Mouse (Mus musculus) limb, embryonic 13.5 days (tissue): Measurements from ENCODE around the gene Pole. TPM values are rescaled to one million over a fixed set of nuclear protein-coding genes. Genes with fewer than 3 reads are reported as not detected.

Experiments
- ATAC-seq: fragments of 200-750 bp; cut with Nextera tagmentation; 2 replicates; pipeline ENCODE4 v1.8.0; 2017; ENCODE audit warnings: low read depth, moderate number of reproducible peaks, moderate TSS enrichment; ENCODE audit not compliant: low FRiP score
- H3K27ac ChIP-seq: fragments of 300-500 bp; sonication (generic); 2 replicates; pipeline ENCODE4 v1.5.1; 2015; ENCODE audit warnings: inconsistent platforms, mild to moderate bottlenecking, moderate library complexity
- H3K27me3 ChIP-seq: fragments of 300-500 bp; sonication (generic); 2 replicates; pipeline ENCODE4 v1.6.1; 2015; ENCODE audit warnings: mild to moderate bottlenecking, inconsistent platforms
- H3K36me3 ChIP-seq: fragments of 300-500 bp; sonication (generic); 2 replicates; pipeline ENCODE4 v1.6.1; 2015; ENCODE audit warnings: inconsistent platforms, mild to moderate bottlenecking, moderate library complexity
- H3K4me1 ChIP-seq: fragments of 300-500 bp; sonication (generic); 2 replicates; pipeline ENCODE4 v1.6.1; 2015; ENCODE audit warnings: inconsistent platforms
- H3K4me2 ChIP-seq: fragments of 300-500 bp; sonication (generic); replicated peaks from 2 replicates; pipeline ENCODE4 v1.6.1; 2015; ENCODE audit warnings: inconsistent platforms, mild to moderate bottlenecking, moderate library complexity
- H3K4me3 ChIP-seq: fragments of 300-500 bp; sonication (generic); 2 replicates; pipeline ENCODE4 v1.5.1; 2015; ENCODE audit warnings: moderate library complexity, mild to moderate bottlenecking, inconsistent platforms
- H3K9ac ChIP-seq: fragments of 300-500 bp; sonication (generic); 2 replicates; pipeline ENCODE4 v1.6.1; 2015; ENCODE audit warnings: mild to moderate bottlenecking, inconsistent platforms
- H3K9me3 ChIP-seq: fragments of 300-500 bp; sonication (generic); 2 replicates; pipeline ENCODE4 v1.6.1; 2016; ENCODE audit warnings: inconsistent platforms
- WGBS: fragments of 180-500 bp; shearing (Covaris S2); methylation state at CpG from one replicate; pipeline ENCODE4 v1.1.7; 2015; 5-methylcytosine and 5-hydroxymethylcytosine counted together
- polyA plus RNA-seq: library from polyadenylated mRNA; unstranded; fragments of >200 nt; fragmentation: Nextera tagmentation; extraction: Ambion mirVana; gene quantifications from 2 replicates; pipeline ENCODE4 v1.2.1, GENCODE M21; 2015

The Pole gene
- polyA plus RNA-seq, result 31.5 and 32.8 TPM in 2 replicates

GRCm38 (mm10) chr5:110285770-110286445, at the start of gene Pole, which contains the start of gene Pxmp2:
Gene Pole, plus strand, starts transcription at chr5:110286306.
Gene Pxmp2, minus strand, starts transcription at chr5:110286186.
- Histone ChIP-seq H3K4me3 (peak within 1 kb of the TSS; percentile 83), H3K9me3 (no peaks in the 10 kb centered on the region), H3K9ac (peak within 1 kb of the TSS; percentile 86), H3K4me2 (peak within 1 kb of the TSS; percentile 93), H3K4me1 (peaks cover 18% of the 10 kb centered on the region), H3K36me3 (peaks cover 19% of the 10 kb centered on the region), H3K27me3 (peaks cover 24% of the 10 kb centered on the region), H3K27ac (no peak within 1 kb of the TSS; the same call in 1 of the 2 replicates)
- peak; percentile 99 for ATAC-seq
- 0% methylated on average over 51 of the region's 64 CpGs for WGBS

GRCm38 (mm10) chr5:110244091-110244490, 42.0 kb upstream of the Pole start:
- no peak for ATAC-seq
- Histone ChIP-seq H3K27ac (no peak overlapping the region), H3K4me1 (no peaks in the 10 kb centered on the region), H3K36me3 (peaks cover 93% of the 10 kb centered on the region), H3K4me2 (no peak overlapping the region), H3K9me3 (no peaks in the 10 kb centered on the region), H3K4me3 (no peak overlapping the region), H3K27me3 (no peaks in the 10 kb centered on the region), H3K9ac (no peak overlapping the region)
- WGBS, result 75% methylated on average over 2 of the region's 2 CpGs

- no peak for ATAC-seq
- 89% methylated on average over 4 of the region's 4 CpGs for WGBS
- Histone ChIP-seq H3K27ac (no peak overlapping the region), H3K9ac (no peak overlapping the region), H3K9me3 (no peaks in the 10 kb centered on the region), H3K4me2 (no peak overlapping the region), H3K27me3 (no peaks in the 10 kb centered on the region), H3K4me1 (peaks cover 8% of the 10 kb centered on the region), H3K36me3 (peaks cover 39% of the 10 kb centered on the region), H3K4me3 (no peak overlapping the region)
Measured at GRCm38 (mm10) chr5:110266941-110267340, 19.2 kb upstream of the Pole start.

GRCm38 (mm10) chr5:110269141-110270101, 16.7 kb upstream of the Pole start, which contains the start of gene Pgam5:
Gene Pgam5, minus strand, starts transcription at chr5:110269913.
- Histone ChIP-seq H3K9me3 (no peaks in the 10 kb centered on the region), H3K36me3 (peaks cover 30% of the 10 kb centered on the region), H3K4me2 (peak within 1 kb of the TSS; percentile 97), H3K4me3 (peak within 1 kb of the TSS; percentile 95), H3K9ac (peak within 1 kb of the TSS; percentile 98), H3K27me3 (no peaks in the 10 kb centered on the region), H3K27ac (peak within 1 kb of the TSS; percentile 70), H3K4me1 (peaks cover 8% of the 10 kb centered on the region)
- under 1% methylated on average over 60 of the region's 66 CpGs for WGBS
- ATAC-seq, result peak; percentile 89

GRCm38 (mm10) chr5:110270242-110270641, 15.9 kb upstream of the Pole start:
- peaks cover 8% of the 10 kb centered on the region for H3K4me1 ChIP-seq
- H3K36me3 ChIP-seq, result peaks cover 22% of the 10 kb centered on the region
- no peak overlapping the region for H3K9ac ChIP-seq
- ATAC-seq, result no peak
- no peaks in the 10 kb centered on the region for H3K27me3 ChIP-seq
- H3K27ac ChIP-seq, result no peak overlapping the region
- no peaks in the 10 kb centered on the region for H3K9me3 ChIP-seq
- H3K4me2 ChIP-seq, result no peak overlapping the region
- H3K4me3 ChIP-seq, result no peak overlapping the region
- WGBS, result 89% methylated on average over 6 of the region's 6 CpGs

GRCm38 (mm10) chr5:110274147-110274546, 12.0 kb upstream of the Pole start:
- H3K4me3 ChIP-seq, result no peak overlapping the region
- 81% methylated on average over 4 of the region's 4 CpGs for WGBS
- no peak overlapping the region for H3K9ac ChIP-seq
- H3K36me3 ChIP-seq, result no peaks in the 10 kb centered on the region
- no peak for ATAC-seq
- H3K27ac ChIP-seq, result no peak overlapping the region
- no peaks in the 10 kb centered on the region for H3K27me3 ChIP-seq
- no peaks in the 10 kb centered on the region for H3K4me1 ChIP-seq
- H3K4me2 ChIP-seq, result no peak overlapping the region
- H3K9me3 ChIP-seq, result no peaks in the 10 kb centered on the region

GRCm38 (mm10) chr5:110274846-110275245, 11.3 kb upstream of the Pole start:
- Histone ChIP-seq H3K4me2 (no peak overlapping the region), H3K27me3 (no peaks in the 10 kb centered on the region), H3K9ac (no peak overlapping the region), H3K4me3 (no peak overlapping the region), H3K4me1 (no peaks in the 10 kb centered on the region), H3K9me3 (no peaks in the 10 kb centered on the region), H3K36me3 (no peaks in the 10 kb centered on the region), H3K27ac (no peak overlapping the region)
- 69% methylated on average over 2 of the region's 2 CpGs for WGBS
- ATAC-seq, result no peak

- no peaks in the 10 kb centered on the region for H3K9me3 ChIP-seq
- no peak overlapping the region for H3K9ac ChIP-seq
- H3K36me3 ChIP-seq, result no peaks in the 10 kb centered on the region
- 78% methylated on average over 2 of the region's 2 CpGs for WGBS
- H3K4me3 ChIP-seq, result no peak overlapping the region
- H3K27me3 ChIP-seq, result no peaks in the 10 kb centered on the region
- ATAC-seq, result no peak
- H3K27ac ChIP-seq, result no peak overlapping the region
- H3K4me2 ChIP-seq, result no peak overlapping the region
- no peaks in the 10 kb centered on the region for H3K4me1 ChIP-seq
Measured at GRCm38 (mm10) chr5:110276391-110276790, 9.7 kb upstream of the Pole start.

- Histone ChIP-seq H3K4me2 (no peak overlapping the region), H3K9ac (no peak overlapping the region), H3K36me3 (no peaks in the 10 kb centered on the region), H3K27ac (no peak overlapping the region), H3K9me3 (no peaks in the 10 kb centered on the region), H3K27me3 (no peaks in the 10 kb centered on the region), H3K4me3 (no peak overlapping the region), H3K4me1 (no peaks in the 10 kb centered on the region)
- ATAC-seq, result no peak
- 79% methylated on average over 1 of the region's 1 CpGs for WGBS
Measured at GRCm38 (mm10) chr5:110276910-110277309, 9.2 kb upstream of the Pole start.

GRCm38 (mm10) chr5:110281984-110282383, 4.1 kb upstream of the Pole start:
- H3K9ac ChIP-seq, result no peak overlapping the region
- peaks cover 24% of the 10 kb centered on the region for H3K27me3 ChIP-seq
- H3K4me3 ChIP-seq, result no peak overlapping the region
- H3K27ac ChIP-seq, result no peak overlapping the region
- WGBS, result 75% methylated on average over 2 of the region's 2 CpGs
- peaks cover 11% of the 10 kb centered on the region; the same call in 1 of the 2 replicates for H3K4me1 ChIP-seq
- no peak overlapping the region for H3K4me2 ChIP-seq
- H3K36me3 ChIP-seq, result no peaks in the 10 kb centered on the region
- H3K9me3 ChIP-seq, result no peaks in the 10 kb centered on the region
- no peak for ATAC-seq

GRCm38 (mm10) chr5:110284536-110284935, 1.6 kb upstream of the Pole start:
- no peak overlapping the region for H3K4me3 ChIP-seq
- H3K4me2 ChIP-seq, result peak overlapping the region; percentile 93
- peaks cover 18% of the 10 kb centered on the region for H3K4me1 ChIP-seq
- H3K36me3 ChIP-seq, result peaks cover 5% of the 10 kb centered on the region
- no peak overlapping the region for H3K9ac ChIP-seq
- H3K27me3 ChIP-seq, result peaks cover 24% of the 10 kb centered on the region
- 20% methylated on average over 4 of the region's 4 CpGs for WGBS
- H3K27ac ChIP-seq, result no peak overlapping the region
- ATAC-seq, result no peak
- H3K9me3 ChIP-seq, result no peaks in the 10 kb centered on the region

GRCm38 (mm10) chr5:110285156-110285555, 950 bp upstream of the Pole start:
- Histone ChIP-seq H3K4me1 (peaks cover 18% of the 10 kb centered on the region), H3K36me3 (peaks cover 12% of the 10 kb centered on the region), H3K9me3 (no peaks in the 10 kb centered on the region), H3K27ac (no peak overlapping the region), H3K27me3 (peaks cover 24% of the 10 kb centered on the region), H3K4me2 (peak overlapping the region; percentile 93), H3K9ac (no peak overlapping the region), H3K4me3 (peak overlapping the region; percentile 83)
- 7% methylated on average over 15 of the region's 15 CpGs for WGBS
- no peak for ATAC-seq
